Mouse (Mus musculus) testis, adult 2 months (tissue): Measurements from ENCODE around the gene Boc. TPM values are rescaled to one million over a fixed set of nuclear protein-coding genes. Genes with fewer than 3 reads are reported as not detected.

Experiments used
- H3K27ac ChIP-seq: fragments of 200-500 bp; 2 replicates; pipeline ENCODE4 v1.5.1; 2012; ENCODE audit warnings: low read depth, low read length; ENCODE audit not compliant: control insufficient read depth, insufficient read depth
- H3K27me3 ChIP-seq: fragments of 200-500 bp; 2 replicates; pipeline ENCODE4 v1.6.1; 2012; ENCODE audit warnings: mild to moderate bottlenecking, low read length, moderate library complexity; ENCODE audit not compliant: control insufficient read depth, insufficient read depth
- H3K36me3 ChIP-seq: fragments of 200-500 bp; 2 replicates; pipeline ENCODE4 v1.6.1; 2012; ENCODE audit warnings: mild to moderate bottlenecking, low read length; ENCODE audit not compliant: control insufficient read depth, insufficient read depth
- H3K4me1 ChIP-seq: fragments of 200-500 bp; 2 replicates; pipeline ENCODE4 v1.6.1; 2012; ENCODE audit warnings: low read length; ENCODE audit not compliant: control insufficient read depth, insufficient read depth
- H3K4me3 ChIP-seq: fragments of 200-500 bp; 2 replicates; pipeline ENCODE4 v1.5.1; 2012; ENCODE audit warnings: low read depth, mild to moderate bottlenecking, low read length, moderate library complexity, mixed read lengths; ENCODE audit not compliant: control insufficient read depth
- CTCF ChIP-seq: fragments of 200-500 bp; IDR thresholded peaks from 2 replicates; pipeline ENCODE4 v1.5.1; 2012; ENCODE audit warnings: low read depth, mild to moderate bottlenecking, inconsistent platforms, low read length, moderate library complexity; ENCODE audit not compliant: control insufficient read depth, insufficient read depth, insufficient replicate concordance
- POLR2A ChIP-seq: fragments of 200-500 bp; IDR thresholded peaks from 2 replicates; pipeline ENCODE4 v1.6.1; 2012; ENCODE audit warnings: low read depth, mild to moderate bottlenecking, inconsistent platforms, low read length, moderate library complexity; ENCODE audit not compliant: control insufficient read depth
- polyA plus RNA-seq: library from polyadenylated mRNA; depleted of rRNA; stranded (reverse); fragments of >200 nt; gene quantifications from 2 replicates; pipeline ENCODE4 v1.2.3, GENCODE M21; 2012

The Boc gene
- polyA plus RNA-seq, 1 experiment = 3.3 TPM

DNA sequence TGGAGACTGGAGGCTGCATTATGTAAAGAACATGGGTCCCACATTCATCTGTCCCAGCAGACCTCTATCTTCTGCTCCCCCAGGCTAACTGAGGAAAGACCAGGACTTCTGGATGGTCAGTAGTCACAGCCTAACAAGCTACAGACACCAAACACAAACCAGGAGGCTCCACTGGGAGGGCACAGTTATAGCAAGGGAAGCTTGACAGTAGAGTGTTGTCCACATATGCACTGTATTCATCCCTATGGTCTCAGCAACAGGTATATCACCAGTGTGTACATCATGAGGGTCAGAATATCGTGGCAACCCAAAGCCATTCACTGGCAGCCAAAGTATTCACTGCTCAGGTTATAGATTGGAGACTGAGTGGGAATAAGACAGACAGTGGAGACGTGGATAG is 12.8 kb downstream of the Boc start:
- no peaks in the 10 kb centered on the region; the same call in 1 of the 2 replicates for H3K4me1 ChIP-seq
- H3K36me3 ChIP-seq = no peaks in the 10 kb centered on the region
- H3K4me3 ChIP-seq = no peak overlapping the region
- TF ChIP-seq CTCF = no peak
- TF ChIP-seq POLR2A = no peak
- no peak overlapping the region for H3K27ac ChIP-seq
- H3K27me3 ChIP-seq = no peaks in the 10 kb centered on the region

DNA sequence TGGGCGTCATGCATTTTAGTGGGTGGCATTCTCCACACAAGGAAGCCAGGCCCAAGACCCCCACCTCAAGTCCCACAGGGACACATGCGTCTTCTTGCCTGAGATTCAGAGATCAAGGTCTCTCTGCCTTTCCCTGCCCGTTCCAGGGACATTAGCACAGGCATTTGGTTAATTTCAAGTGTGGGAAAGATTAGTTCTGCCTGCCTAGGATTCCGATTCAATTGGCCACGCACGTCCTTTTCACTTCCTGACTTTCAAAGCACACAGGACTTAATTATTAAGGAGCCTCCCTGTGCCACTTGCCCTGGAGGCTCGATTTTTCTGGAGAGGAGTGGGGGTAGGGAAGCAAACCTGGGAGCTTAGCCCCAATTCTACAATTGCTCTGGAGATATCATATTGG is 13.5 kb downstream of the Boc start:
- no peaks in the 10 kb centered on the region for H3K27me3 ChIP-seq
- no peak overlapping the region for H3K4me3 ChIP-seq
- TF ChIP-seq CTCF (no peak), POLR2A (no peak)
- no peak overlapping the region; the same call in 1 of the 2 replicates for H3K27ac ChIP-seq
- H3K36me3 ChIP-seq = no peaks in the 10 kb centered on the region
- no peaks in the 10 kb centered on the region for H3K4me1 ChIP-seq

GRCm38 (mm10) chr16:44543098-44543497 is 15.6 kb downstream of the Boc start:
- Histone ChIP-seq H3K36me3 (no peaks in the 10 kb centered on the region), H3K4me1 (no peaks in the 10 kb centered on the region), H3K27me3 (no peaks in the 10 kb centered on the region), H3K27ac (no peak overlapping the region), H3K4me3 (no peak overlapping the region)
- TF ChIP-seq POLR2A (no peak), CTCF (no peak)

DNA sequence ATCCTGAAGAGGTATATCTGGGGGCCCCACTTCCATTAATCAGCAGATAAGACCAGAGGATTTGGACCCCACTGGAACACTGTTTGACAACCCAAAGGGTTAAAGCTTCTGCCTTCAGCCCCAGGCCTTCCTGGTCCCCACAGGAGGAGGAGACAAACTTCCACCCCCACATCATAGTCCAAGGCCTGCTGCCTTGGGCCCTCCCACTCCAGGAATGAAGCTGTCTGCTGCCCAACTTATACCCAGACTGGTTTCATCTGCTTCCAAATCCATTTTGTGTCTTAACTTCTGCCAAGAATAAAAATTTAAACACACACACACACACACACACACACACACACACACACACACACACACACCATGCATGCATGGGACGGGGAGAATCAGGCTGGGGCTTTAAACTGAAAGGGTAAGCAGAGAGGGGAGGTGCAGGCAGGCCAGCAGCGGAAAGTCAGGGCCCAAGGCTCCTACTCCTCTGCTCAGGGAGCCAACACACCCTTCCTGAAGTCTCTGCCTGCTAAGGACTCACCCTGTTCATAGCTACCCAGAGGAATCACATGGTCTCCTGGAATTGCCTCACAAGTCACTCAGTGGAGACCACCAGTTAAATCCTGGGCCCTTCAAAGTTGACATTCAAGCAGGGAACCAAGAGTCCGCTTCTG is 16.5 kb downstream of the Boc start:
- Histone ChIP-seq H3K4me1 (no peaks in the 10 kb centered on the region), H3K4me3 (no peak overlapping the region), H3K36me3 (no peaks in the 10 kb centered on the region), H3K27ac (no peak overlapping the region), H3K27me3 (no peaks in the 10 kb centered on the region)
- TF ChIP-seq CTCF (no peak), POLR2A (no peak)

DNA sequence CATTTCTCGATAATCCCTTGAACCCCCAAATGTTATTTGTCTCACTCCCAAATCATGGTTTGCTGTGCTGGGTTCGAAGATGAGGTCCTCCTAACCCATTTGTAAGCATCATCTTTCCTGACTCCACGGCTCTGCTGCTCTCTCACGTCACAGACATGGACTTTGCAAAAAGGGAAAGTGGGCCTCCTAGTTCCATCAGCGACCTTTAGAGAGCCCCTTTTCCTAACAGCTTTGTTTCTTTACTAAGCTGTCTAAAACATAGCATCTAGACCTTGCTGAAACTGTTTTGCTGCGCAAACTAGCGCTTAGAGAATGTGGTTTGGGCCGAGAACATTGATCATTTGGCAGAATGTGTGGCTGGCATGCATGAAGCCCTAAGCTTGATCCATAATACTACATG is 19.1 kb downstream of the Boc start:
- no peak for TF ChIP-seq POLR2A
- no peak for TF ChIP-seq CTCF
- Histone ChIP-seq H3K27me3 (no peaks in the 10 kb centered on the region), H3K4me1 (no peaks in the 10 kb centered on the region), H3K36me3 (no peaks in the 10 kb centered on the region), H3K4me3 (no peak overlapping the region), H3K27ac (no peak overlapping the region)

- Histone ChIP-seq H3K4me1 (no peaks in the 10 kb centered on the region), H3K36me3 (no peaks in the 10 kb centered on the region), H3K27ac (no peak overlapping the region), H3K27me3 (no peaks in the 10 kb centered on the region), H3K4me3 (no peak overlapping the region)
- TF ChIP-seq CTCF (no peak), POLR2A (no peak)
These were observed 20.0 kb downstream of the Boc start for GRCm38 (mm10) chr16:44538401-44539395.

- Histone ChIP-seq H3K27ac (no peak overlapping the region), H3K36me3 (no peaks in the 10 kb centered on the region), H3K4me1 (peaks cover 9% of the 10 kb centered on the region), H3K4me3 (no peak overlapping the region), H3K27me3 (no peaks in the 10 kb centered on the region)
- TF ChIP-seq CTCF = no peak
- TF ChIP-seq POLR2A = no peak
These were observed 24.6 kb downstream of the Boc start for GRCm38 (mm10) chr16:44534122-44534521.
